Mouse (Mus musculus) stomach, embryonic 15.5 days (tissue): ENCODE measurements around the gene Morn3. TPM values are rescaled to one million over a fixed set of nuclear protein-coding genes. Genes with fewer than 3 reads are reported as not detected.

Source experiments
- ATAC-seq: fragments of 200-750 bp; cut with Nextera tagmentation; 2 replicates; pipeline ENCODE4 v1.8.0; 2017; ENCODE audit warnings: low read depth, moderate number of reproducible peaks, moderate TSS enrichment; ENCODE audit not compliant: insufficient read depth, low FRiP score
- H3K27ac ChIP-seq: fragments of 300-500 bp; sonication (generic); 2 replicates; pipeline ENCODE4 v1.5.1; 2015; ENCODE audit warnings: mild to moderate bottlenecking, inconsistent platforms
- H3K27me3 ChIP-seq: fragments of 300-500 bp; sonication (generic); replicated peaks from 2 replicates; pipeline ENCODE4 v1.6.1; 2015; ENCODE audit warnings: inconsistent platforms
- H3K36me3 ChIP-seq: fragments of 300-500 bp; sonication (generic); 2 replicates; pipeline ENCODE4 v1.6.1; 2015; ENCODE audit warnings: inconsistent platforms
- H3K4me1 ChIP-seq: fragments of 300-500 bp; sonication (generic); 2 replicates; pipeline ENCODE4 v1.6.1; 2015; ENCODE audit warnings: inconsistent platforms
- H3K4me2 ChIP-seq: fragments of 300-500 bp; sonication (generic); 2 replicates; pipeline ENCODE4 v1.6.1; 2015; ENCODE audit warnings: mild to moderate bottlenecking, inconsistent platforms
- H3K4me3 ChIP-seq: fragments of 300-500 bp; sonication (generic); replicated peaks from 2 replicates; pipeline ENCODE4 v1.5.1; 2015; ENCODE audit warnings: inconsistent platforms
- H3K9ac ChIP-seq: fragments of 300-500 bp; sonication (generic); 2 replicates; pipeline ENCODE4 v1.6.1; 2015; ENCODE audit warnings: inconsistent platforms
- H3K9me3 ChIP-seq: fragments of 300-500 bp; sonication (generic); 2 replicates; pipeline ENCODE4 v1.6.1; 2016; ENCODE audit warnings: inconsistent platforms
- WGBS: fragments of 180-500 bp; shearing (Covaris S2); methylation state at CpG from one replicate; pipeline ENCODE4 v1.1.7; 2015; 5-methylcytosine and 5-hydroxymethylcytosine counted together
- polyA plus RNA-seq: library from polyadenylated mRNA; unstranded; fragments of >200 nt; fragmentation: Nextera tagmentation; extraction: Ambion mirVana; gene quantifications from 2 replicates; pipeline ENCODE4 v1.2.1, GENCODE M21; 2015

The Morn3 gene
- 0.54 TPM in 1 of 2 replicates, not detected in the other for polyA plus RNA-seq

DNA sequence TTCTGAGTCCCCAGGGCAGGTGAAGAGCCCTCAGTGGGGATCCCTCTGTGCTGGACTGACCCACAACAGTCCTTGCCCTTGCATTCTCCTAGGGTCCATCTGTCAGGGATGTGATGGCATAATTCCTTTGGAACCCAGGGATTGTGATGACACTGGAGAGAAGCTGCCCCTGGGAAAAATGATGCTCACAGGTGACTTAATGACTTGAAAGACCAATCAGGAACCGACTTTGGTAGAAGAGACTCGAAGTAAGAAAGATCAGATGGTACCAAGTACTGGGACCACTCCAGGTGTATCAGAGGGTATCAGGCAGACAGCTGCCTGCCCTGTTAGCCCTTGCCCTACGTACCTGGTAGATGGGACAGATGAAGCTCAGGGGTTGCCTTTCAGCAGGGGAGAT is at the start of gene Morn3:
TSS of gene Morn3 (minus strand) at position 101 of the 400 bp plus-strand sequence.
- Histone ChIP-seq H3K9ac (no peak within 1 kb of the TSS), H3K4me2 (no peak within 1 kb of the TSS), H3K4me1 (peaks cover 8% of the 10 kb centered on the region), H3K36me3 (no peaks in the 10 kb centered on the region), H3K9me3 (no peaks in the 10 kb centered on the region), H3K27me3 (no peaks in the 10 kb centered on the region), H3K27ac (no peak within 1 kb of the TSS), H3K4me3 (no peak within 1 kb of the TSS)
- no peak for ATAC-seq
- 83% methylated on average over 3 of the region's 3 CpGs for WGBS

DNA sequence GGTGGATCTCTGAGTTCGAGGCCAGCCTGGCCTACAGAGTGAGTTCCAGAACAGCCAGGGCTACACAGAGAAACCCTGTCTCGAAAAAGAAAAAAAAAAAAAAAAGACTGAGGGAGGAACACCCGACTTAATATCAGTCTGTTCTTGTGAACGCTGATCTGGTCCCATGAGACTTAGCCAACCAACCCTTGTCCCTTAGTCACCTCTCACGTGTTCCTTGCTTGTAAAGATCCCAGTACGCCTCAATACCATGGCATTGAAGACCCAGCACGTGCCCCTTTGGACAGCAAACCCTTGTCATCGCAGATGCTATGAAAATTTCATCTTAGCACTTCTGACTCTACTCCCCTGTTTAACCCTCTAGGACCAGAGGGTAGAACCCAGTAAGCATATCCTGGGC is 49.5 kb upstream of the Morn3 start:
- H3K27ac ChIP-seq, result no peak overlapping the region
- no peaks in the 10 kb centered on the region for H3K36me3 ChIP-seq
- no peak for ATAC-seq
- H3K4me1 ChIP-seq, result no peaks in the 10 kb centered on the region
- H3K9me3 ChIP-seq, result no peaks in the 10 kb centered on the region
- H3K9ac ChIP-seq, result no peak overlapping the region
- no peak overlapping the region for H3K4me3 ChIP-seq
- no peak overlapping the region for H3K4me2 ChIP-seq
- 88% methylated on average over 8 of the region's 8 CpGs for WGBS
- H3K27me3 ChIP-seq, result no peaks in the 10 kb centered on the region

DNA sequence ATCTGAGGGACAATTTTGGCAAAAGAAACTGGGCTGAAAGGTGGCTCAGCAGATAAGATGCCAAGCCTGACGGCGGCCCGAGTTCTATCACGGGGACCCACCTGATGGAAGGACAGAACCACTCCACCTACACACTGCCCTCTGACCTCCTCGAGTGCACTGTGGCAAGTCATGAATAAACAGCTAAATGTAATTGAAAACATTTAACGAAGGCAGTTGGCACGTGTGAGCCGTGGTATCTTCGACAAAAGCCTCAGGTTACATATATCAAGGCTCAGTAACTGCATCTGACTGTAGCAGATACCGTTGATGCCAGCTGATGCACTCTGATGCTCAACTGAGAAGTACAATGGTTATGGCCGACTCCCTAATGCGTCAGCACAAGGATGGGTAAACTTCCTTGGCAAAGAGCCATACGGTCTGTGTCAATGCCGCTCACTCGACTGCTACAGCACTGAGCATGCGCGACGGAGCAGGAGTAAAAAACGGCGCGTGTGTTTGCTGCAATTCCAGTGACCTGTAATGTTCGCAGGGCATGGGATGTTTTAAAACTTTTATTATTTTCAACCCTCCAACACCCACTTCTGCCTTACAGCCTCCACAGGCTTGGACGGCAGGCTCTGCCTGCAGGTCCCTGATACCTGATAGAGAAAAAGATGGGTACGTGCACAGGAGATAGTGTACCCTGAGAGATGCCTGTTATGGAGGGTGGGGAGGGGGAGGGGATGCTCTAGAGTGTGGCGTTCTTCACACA is 47.6 kb upstream of the Morn3 start:
- no peak overlapping the region for H3K4me2 ChIP-seq
- ATAC-seq, result peak; percentile 84
- 67% methylated on average over 25 of the region's 25 CpGs for WGBS

DNA sequence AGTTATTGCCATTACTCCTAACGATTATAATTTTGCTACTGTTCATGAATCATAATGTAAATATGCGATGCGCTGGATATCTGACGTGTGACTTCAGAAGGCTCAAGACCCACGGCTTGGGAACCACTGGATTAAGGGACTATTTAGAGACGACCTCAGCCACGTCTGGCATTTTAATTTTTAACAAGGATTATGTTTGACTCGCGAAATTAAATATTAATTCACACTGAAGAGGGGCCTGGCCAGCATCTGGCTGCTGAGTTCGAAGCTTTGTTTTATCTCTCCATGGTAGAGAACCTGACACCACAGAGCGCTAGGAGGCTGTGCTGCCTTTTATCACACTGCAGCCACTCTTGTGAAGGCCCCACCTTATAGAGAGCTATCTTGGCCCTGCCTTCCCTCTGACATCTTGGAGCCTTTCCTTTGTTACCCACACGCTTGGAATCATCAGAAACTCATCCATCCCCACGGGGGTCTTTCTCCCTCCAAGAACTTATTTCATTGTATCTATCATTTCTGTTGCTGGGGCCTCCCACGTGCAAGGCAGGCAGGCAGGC is 46.3 kb upstream of the Morn3 start:
- ATAC-seq, result peak; percentile 80; the same call in 1 of the 2 replicates
- Histone ChIP-seq H3K27me3 (no peaks in the 10 kb centered on the region), H3K9me3 (no peaks in the 10 kb centered on the region), H3K36me3 (no peaks in the 10 kb centered on the region), H3K4me3 (no peak overlapping the region), H3K9ac (no peak overlapping the region), H3K4me1 (no peaks in the 10 kb centered on the region), H3K27ac (no peak overlapping the region), H3K4me2 (no peak overlapping the region)
- 64% methylated on average over 14 of the region's 14 CpGs for WGBS

More for the DNA sequence above, 47.6 kb upstream of the Morn3 start:
- Histone ChIP-seq H3K9me3 (no peaks in the 10 kb centered on the region), H3K4me1 (no peaks in the 10 kb centered on the region), H3K9ac (no peak overlapping the region), H3K27me3 (no peaks in the 10 kb centered on the region), H3K4me3 (no peak overlapping the region), H3K36me3 (no peaks in the 10 kb centered on the region), H3K27ac (no peak overlapping the region)

DNA sequence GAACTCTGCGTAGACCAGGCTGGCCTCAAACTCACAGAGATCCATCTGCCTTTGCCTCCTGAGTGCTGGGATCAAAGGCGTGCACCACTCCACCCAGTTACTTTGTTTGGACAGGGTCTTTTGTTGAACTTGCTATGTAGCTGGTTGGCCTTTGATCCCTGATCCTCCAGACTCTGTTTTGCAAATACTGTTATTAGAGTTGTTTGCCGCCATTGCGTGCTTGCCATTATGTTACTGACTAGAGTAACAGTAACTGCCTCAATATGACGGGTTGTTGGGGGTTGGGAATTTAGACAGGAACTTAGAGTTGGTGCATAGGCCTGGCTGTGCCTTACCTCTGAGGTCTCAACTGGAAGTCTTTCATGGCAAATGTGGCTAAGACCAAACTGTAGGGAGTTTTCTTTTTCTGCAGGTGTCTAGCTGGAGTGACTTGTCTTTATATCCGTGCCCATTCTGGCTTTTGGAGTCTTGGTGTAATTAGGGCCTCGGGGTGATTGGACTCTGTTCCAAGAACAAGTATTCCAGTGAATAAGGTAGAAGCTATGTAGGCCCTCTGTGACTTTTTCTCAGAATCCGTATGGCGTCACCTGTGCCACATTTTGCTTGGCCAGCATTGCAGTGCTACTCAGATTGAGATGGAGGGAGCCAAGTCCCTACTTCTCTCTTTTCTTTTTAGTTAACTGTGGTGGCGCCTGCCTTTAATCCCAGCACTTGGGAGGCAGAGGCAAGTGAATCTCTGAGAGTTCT is 43.9 kb upstream of the Morn3 start:
- Histone ChIP-seq H3K4me1 (no peaks in the 10 kb centered on the region), H3K9me3 (no peaks in the 10 kb centered on the region), H3K27me3 (no peaks in the 10 kb centered on the region), H3K9ac (no peak overlapping the region), H3K27ac (no peak overlapping the region), H3K4me2 (no peak overlapping the region), H3K36me3 (no peaks in the 10 kb centered on the region), H3K4me3 (no peak overlapping the region)
- ATAC-seq, result no peak
- WGBS, result 82% methylated on average over 10 of the region's 10 CpGs

DNA sequence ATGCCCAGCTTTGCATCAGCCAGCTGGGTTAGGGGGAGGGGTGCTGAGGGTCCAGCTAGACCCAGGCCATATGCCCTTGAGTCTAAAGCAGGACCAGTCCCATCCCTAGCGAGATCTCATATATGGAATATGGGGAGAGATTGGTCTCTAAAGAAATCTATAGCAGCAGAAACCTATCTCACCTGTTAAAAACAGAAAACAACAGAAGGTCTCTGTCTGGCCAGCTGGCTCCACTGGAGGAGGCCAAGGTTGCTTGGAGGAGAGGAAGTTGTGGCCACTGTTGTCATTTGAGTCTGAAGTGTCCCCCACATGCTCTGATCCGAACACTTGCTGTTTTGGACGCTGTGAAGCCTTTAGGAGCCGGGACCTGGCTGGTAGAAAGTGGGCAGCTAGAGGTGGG is 42.0 kb upstream of the Morn3 start:
- Histone ChIP-seq H3K27me3 (no peaks in the 10 kb centered on the region), H3K4me1 (no peaks in the 10 kb centered on the region), H3K27ac (no peak overlapping the region), H3K36me3 (no peaks in the 10 kb centered on the region), H3K9ac (no peak overlapping the region), H3K4me3 (no peak overlapping the region), H3K4me2 (no peak overlapping the region), H3K9me3 (no peaks in the 10 kb centered on the region)
- 85% methylated on average over 4 of the region's 4 CpGs for WGBS
- ATAC-seq, result no peak

DNA sequence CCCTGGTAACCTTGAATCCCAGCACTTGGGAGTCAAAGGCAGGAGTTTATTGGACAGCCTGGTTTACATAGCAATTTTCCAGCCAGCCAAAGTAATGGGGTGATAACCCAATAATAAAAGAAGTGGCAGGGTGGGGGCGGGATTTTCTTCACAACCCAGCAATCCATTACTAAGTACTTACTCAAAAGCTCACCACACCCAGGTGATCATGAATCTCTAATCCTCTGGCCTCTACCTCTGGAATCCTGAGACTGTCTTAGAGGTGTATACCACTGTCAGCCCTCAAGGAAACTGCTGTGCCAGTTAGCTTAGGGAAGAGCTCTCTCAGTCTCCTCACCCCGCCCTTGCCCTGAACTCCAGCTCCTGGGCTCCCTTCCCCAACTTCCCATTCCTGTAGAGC is 39.7 kb upstream of the Morn3 start:
- H3K4me1 ChIP-seq, result no peaks in the 10 kb centered on the region
- H3K9ac ChIP-seq, result no peak overlapping the region
- 82% methylated on average over 2 of the region's 2 CpGs for WGBS
- H3K27ac ChIP-seq, result no peak overlapping the region
- no peak overlapping the region for H3K4me2 ChIP-seq
- H3K9me3 ChIP-seq, result no peaks in the 10 kb centered on the region
- no peak for ATAC-seq
- no peaks in the 10 kb centered on the region for H3K36me3 ChIP-seq
- no peak overlapping the region for H3K4me3 ChIP-seq
- no peaks in the 10 kb centered on the region for H3K27me3 ChIP-seq

DNA sequence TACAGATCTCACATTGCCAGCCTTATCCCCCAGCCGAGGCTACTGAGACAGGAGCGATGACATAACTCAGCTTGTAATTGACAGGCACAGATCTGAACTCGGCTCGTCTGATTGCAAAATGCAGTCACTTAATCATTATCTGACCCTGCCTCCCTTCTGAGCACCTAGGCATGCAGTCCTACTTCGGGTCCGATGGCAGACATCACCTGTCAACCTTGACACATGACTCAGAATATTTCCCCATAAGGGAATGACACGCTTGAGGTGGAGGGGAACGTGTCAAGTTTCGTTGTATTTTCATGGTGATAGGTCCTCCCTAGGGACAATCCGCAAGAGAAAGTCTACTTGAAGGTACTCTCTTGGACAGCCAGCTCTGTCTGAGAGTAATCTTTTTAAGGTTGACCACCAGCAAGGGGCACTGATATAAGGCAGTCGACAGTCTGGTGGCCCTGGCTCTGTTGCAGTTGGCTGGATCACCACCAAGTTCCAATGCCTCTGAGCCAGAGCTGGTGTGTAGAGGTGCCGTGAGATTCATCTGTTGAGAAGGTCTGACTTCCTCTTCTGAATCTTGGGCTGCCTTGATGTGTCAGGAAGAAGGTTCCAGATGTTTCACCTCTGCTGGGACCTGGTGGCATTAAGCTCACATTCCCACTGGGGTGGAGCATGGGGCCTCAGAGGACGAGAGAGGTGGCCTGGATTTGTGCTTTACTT is 36.7 kb upstream of the Morn3 start:
- Histone ChIP-seq H3K9me3 (no peaks in the 10 kb centered on the region), H3K36me3 (no peaks in the 10 kb centered on the region), H3K9ac (no peak overlapping the region), H3K4me1 (no peaks in the 10 kb centered on the region), H3K4me3 (no peak overlapping the region), H3K4me2 (no peak overlapping the region), H3K27me3 (no peaks in the 10 kb centered on the region), H3K27ac (no peak overlapping the region)
- 68% methylated on average over 13 of the region's 13 CpGs for WGBS
- no peak for ATAC-seq

DNA sequence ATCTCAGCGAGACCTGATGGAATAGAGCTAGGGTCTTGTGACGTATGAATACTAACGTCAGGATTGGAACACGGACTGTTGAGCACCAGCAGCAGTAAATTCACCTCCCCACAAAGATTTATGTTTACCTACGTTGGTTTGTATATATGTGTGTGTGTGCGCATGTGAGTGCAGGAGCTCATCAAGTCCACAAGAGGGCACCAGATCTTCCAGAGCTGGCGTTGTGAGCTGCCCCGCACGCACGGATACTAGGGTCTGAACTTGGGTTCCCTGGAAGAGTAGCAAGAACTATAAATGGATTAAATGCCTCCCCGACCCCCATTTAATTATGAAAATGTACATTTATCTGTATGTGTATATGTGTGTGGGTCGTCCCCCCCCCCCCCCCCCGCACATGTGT is 33.7 kb upstream of the Morn3 start:
- Histone ChIP-seq H3K27me3 (no peaks in the 10 kb centered on the region), H3K36me3 (no peaks in the 10 kb centered on the region), H3K4me2 (no peak overlapping the region), H3K27ac (no peak overlapping the region), H3K4me3 (no peak overlapping the region), H3K9ac (no peak overlapping the region), H3K9me3 (no peaks in the 10 kb centered on the region), H3K4me1 (peaks cover 18% of the 10 kb centered on the region)
- WGBS, result 93% methylated on average over 13 of the region's 13 CpGs
- ATAC-seq, result no peak

DNA sequence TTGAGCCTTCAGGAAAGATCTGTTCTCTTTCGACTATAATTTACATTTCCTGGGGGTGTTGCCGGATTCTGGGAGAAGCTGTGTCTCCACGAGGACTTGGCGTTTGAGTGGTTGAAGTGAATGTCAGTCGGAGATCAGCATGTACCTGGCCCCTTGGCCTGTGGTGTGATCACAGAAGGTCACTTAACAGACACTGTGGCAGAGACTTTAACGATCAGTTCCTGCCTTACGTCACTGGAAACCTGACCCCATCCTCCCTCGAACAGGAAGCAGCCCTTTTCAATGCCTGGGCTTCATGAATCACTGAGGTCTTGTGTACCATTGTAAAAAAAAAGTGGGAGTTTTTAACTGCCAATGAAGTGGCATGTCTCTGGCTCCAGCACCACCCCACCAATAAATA is 33.2 kb upstream of the Morn3 start:
- H3K9me3 ChIP-seq, result no peaks in the 10 kb centered on the region

DNA sequence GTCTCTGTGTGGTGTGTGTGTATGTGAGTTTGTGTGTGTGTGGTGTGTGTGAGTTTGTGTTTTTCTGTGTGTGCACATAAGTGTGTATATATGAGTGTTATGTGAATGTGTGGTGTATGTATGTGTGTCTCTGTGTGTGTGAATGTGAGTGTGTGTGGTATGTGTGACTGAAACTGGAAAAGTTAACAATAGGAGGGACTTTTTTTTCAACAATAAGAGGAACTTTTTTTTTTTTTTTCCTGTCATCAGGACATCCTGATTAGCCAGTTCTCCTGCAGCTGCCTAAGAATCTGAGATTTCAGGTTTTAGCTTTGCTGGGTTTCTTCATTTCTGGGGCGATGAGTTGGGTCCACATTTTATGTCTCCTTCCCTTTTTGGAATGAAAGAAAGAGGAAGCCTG is 32.8 kb upstream of the Morn3 start:
- Histone ChIP-seq H3K36me3 (no peaks in the 10 kb centered on the region), H3K9me3 (no peaks in the 10 kb centered on the region), H3K27ac (peak overlapping the region; percentile 57), H3K4me2 (no peak overlapping the region), H3K9ac (no peak overlapping the region), H3K4me3 (no peak overlapping the region), H3K4me1 (peaks cover 22% of the 10 kb centered on the region), H3K27me3 (no peaks in the 10 kb centered on the region)
- ATAC-seq, result no peak
- WGBS, result 78% methylated on average over 1 of the region's 1 CpGs

More for the DNA sequence above, 33.2 kb upstream of the Morn3 start:
- H3K36me3 ChIP-seq, result no peaks in the 10 kb centered on the region
- H3K4me2 ChIP-seq, result no peak overlapping the region
- H3K4me3 ChIP-seq, result no peak overlapping the region
- no peak overlapping the region for H3K9ac ChIP-seq
- peaks cover 22% of the 10 kb centered on the region for H3K4me1 ChIP-seq
- no peak for ATAC-seq
- peak overlapping the region; percentile 57 for H3K27ac ChIP-seq
- 57% methylated on average over 8 of the region's 8 CpGs for WGBS
- H3K27me3 ChIP-seq, result no peaks in the 10 kb centered on the region
